ENCODE assay signal across 8 mouse cellular contexts in genomic region chr1:172119100-172119499, GRCm38 (mm10).
"Had no signal": no experiment of that assay in that cellular context is flagged by ENCODE, and none has a peak within 500 bp of the region (broad histone marks: within the 10 kb centered on the region; RNA-seq: fewer than 3 reads in every experiment).

No protein-coding gene starts in this region.

- H3K27me3 ChIP-seq: liver, embryonic 12.5 days; lung, embryonic 15.5 days; neural tube, embryonic 13.5 days; neural tube, embryonic 15.5 days; stomach, embryonic 15.5 days had no signal

- H3K4me3 ChIP-seq: liver, embryonic 12.5 days; lung, embryonic 15.5 days; midbrain, embryonic 10.5 days; myocyte; neural tube, embryonic 13.5 days; neural tube, embryonic 15.5 days; stomach, embryonic 15.5 days had no signal

- ATAC-seq: liver, embryonic 12.5 days had no signal

- H3K4me1 ChIP-seq: liver, embryonic 12.5 days; lung, embryonic 15.5 days; midbrain, embryonic 10.5 days; neural tube, embryonic 13.5 days; neural tube, embryonic 15.5 days; stomach, embryonic 15.5 days had no signal

- H3K9me3 ChIP-seq: liver, embryonic 12.5 days; lung, embryonic 15.5 days; midbrain, embryonic 10.5 days; neural tube, embryonic 13.5 days; neural tube, embryonic 15.5 days; stomach, embryonic 15.5 days had no signal

- H3K9ac ChIP-seq: liver, embryonic 12.5 days; liver, embryonic 14.5 days; lung, embryonic 15.5 days; neural tube, embryonic 13.5 days; neural tube, embryonic 15.5 days; stomach, embryonic 15.5 days had no signal

- H3K4me2 ChIP-seq: liver, embryonic 12.5 days; lung, embryonic 15.5 days; neural tube, embryonic 13.5 days; neural tube, embryonic 15.5 days; stomach, embryonic 15.5 days had no signal

- H3K27ac ChIP-seq: liver, embryonic 12.5 days; liver, embryonic 14.5 days; lung, embryonic 15.5 days; midbrain, embryonic 10.5 days; neural tube, embryonic 13.5 days; neural tube, embryonic 15.5 days; stomach, embryonic 15.5 days had no signal
